Mouse (Mus musculus): ENCODE results near the gene Tssk1.

Gene Tssk1

GRCm38 (mm10) chr16:17893923-17894322 is at the start of gene Tssk1:
Gene Tssk1, plus strand, starts transcription at chr16:17894223.
- no peak for DNase-seq

- no peak for DNase-seq
These were observed 45.6 kb upstream of the Tssk1 start for GRCm38 (mm10) chr16:17848431-17848830.

DNA sequence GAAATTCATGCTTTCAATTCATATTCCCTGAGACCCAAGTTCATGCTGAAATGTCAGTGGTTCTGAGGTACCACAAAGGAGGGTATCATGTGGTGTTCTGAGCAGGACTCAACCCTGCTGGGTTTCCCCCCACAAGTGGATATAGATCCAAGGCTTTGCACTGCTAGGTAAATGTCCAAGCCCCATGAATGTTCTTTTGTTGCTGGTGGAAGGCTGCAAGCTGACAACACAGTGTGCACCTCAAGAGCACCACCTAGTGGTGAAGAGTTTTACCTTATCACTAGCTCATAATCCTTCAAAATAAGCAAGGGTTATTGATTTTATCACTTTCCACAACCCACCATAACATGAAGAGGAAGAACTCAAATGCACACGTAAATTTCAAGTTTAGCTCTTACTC is 45.1 kb upstream of the Tssk1 start:
- peak; percentile 84 for DNase-seq

GRCm38 (mm10) chr16:17849486-17849885 is 44.5 kb upstream of the Tssk1 start:
- no peak for DNase-seq

- DNase-seq: no peak
These were observed 42.7 kb upstream of the Tssk1 start for GRCm38 (mm10) chr16:17851331-17851730.

- DNase-seq: no peak
These were observed 42.2 kb upstream of the Tssk1 start for GRCm38 (mm10) chr16:17851860-17852259.

DNA sequence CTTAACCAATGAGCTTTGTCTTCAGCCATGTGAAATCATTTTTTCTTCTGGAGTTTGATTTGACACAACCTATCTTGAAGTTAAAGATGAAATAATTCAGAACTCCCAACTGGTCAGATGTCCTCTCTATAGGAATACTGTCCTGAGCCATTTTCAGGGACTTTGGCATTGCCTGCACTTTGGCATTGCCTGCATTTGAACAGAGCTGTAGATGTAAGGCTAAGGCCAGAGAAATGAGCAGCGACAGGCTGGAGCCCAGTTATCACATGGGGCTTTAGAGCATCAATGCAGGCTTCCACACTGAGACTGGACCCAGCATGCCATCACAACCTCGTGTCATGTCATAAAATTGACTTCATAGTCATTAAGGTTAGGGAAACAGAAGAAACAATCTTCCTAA is 40.8 kb upstream of the Tssk1 start:
- DNase-seq: no peak

DNA sequence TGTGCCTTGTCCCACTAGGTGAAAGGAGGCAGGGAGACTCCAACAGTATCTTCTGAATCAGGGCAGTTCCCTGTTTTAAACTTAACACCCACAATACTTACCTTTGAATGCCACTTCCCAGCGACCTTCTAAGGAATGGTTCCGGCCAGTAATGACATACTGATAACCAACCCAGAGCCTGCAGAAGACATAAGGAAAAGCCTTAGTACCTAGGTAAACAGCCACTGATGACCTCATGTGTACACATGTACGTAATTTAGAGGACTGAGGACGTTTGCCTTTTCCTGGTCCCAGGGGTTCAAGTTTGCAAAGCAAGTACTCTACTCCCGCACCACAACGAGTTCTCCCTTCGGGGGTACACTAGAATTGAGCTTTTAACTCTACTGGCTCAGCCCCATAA is 36.9 kb upstream of the Tssk1 start:
- no peak for DNase-seq

- DNase-seq: peak; percentile 28
These were observed 35.4 kb upstream of the Tssk1 start for GRCm38 (mm10) chr16:17858592-17858991.

DNA sequence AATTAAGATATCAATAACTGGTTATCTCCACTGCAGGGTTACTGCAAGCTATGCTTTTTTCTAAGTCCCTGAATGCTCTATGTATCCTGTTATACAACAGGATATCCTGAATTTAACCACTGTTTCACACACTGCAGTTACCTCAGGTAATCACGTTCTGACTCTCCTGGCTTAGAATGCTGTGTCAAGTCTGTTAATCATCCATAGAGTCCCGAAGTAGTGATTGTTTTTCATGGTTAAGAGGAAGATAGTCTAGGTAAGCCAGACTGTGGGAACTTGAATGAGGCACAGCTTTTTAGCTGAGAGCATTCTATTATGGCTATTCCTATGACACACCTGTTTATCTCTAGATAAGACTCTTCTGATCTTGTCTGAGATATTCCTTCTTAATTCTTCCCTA is 28.7 kb upstream of the Tssk1 start:
- DNase-seq: no peak

GRCm38 (mm10) chr16:17865770-17866169 is 28.3 kb upstream of the Tssk1 start:
- no peak for DNase-seq

- DNase-seq: no peak
These were observed 22.8 kb upstream of the Tssk1 start for GRCm38 (mm10) chr16:17871248-17871647.

DNA sequence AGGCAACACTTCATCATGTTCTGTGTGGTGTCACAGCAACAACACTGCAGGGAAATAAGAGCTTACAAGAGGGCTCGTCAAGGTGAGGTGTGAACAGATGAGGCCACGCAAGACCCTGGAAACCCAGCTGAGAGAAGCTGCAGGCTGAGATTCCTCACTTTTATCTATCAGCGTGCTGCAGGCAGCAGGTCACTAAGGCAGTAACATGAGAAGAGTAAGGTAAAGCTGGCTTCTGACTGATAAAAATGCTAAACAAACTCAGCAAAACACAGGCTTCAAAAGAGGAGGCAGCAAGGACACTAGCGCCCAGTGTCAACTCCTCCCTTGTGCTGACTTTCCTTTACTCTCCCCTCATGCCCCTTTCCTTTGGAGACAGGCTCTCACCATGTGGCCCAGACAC is 21.0 kb upstream of the Tssk1 start:
- DNase-seq: no peak

- DNase-seq: no peak
These were observed 18.8 kb upstream of the Tssk1 start for GRCm38 (mm10) chr16:17875174-17875573.

- DNase-seq: no peak
These were observed 17.9 kb upstream of the Tssk1 start for GRCm38 (mm10) chr16:17876096-17876495.

GRCm38 (mm10) chr16:17879571-17879970 is 14.5 kb upstream of the Tssk1 start:
- no peak for DNase-seq

DNA sequence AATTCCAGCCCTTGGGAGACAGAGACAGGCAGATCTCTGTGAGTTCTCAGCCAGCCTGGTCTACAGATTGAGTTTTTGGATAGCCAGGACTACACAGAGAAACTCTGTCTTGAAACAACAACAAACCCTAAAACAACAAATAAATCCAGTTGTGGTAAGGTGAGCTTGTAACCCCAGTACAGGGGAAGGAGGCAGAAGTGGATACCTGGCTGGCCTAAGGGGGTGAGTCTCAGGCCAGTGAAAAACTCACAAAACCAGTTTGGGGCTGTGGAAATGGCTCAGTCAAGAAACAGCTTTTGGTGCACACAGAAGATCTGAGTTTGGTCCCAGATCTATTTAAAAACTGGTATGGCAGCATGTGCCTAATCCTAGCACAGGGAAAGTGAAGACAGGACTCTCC is 11.8 kb upstream of the Tssk1 start:
- DNase-seq: no peak

GRCm38 (mm10) chr16:17884116-17884515 is 9.9 kb upstream of the Tssk1 start:
- DNase-seq: no peak

GRCm38 (mm10) chr16:17889689-17890341 is 4.2 kb upstream of the Tssk1 start:
- DNase-seq: no peak

DNA sequence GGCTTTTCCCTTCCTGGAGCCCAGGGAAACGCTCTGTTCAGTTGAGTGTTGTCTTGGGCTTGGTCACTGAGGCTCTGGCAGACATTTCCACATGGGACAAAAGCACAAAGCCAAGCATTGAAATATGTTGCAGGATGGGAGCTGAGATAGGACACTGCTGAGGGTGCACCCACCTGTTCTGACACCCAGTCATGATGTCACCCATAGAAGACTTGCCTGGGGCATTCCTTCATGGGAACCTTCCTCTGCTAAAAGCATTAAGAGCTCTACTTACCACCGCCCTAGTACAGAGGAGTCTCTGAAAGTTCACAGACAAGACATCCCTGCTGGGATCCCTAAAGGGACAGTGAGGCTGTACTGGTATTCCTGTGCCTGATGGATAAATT is 3.7 kb upstream of the Tssk1 start:
- no peak for DNase-seq

DNA sequence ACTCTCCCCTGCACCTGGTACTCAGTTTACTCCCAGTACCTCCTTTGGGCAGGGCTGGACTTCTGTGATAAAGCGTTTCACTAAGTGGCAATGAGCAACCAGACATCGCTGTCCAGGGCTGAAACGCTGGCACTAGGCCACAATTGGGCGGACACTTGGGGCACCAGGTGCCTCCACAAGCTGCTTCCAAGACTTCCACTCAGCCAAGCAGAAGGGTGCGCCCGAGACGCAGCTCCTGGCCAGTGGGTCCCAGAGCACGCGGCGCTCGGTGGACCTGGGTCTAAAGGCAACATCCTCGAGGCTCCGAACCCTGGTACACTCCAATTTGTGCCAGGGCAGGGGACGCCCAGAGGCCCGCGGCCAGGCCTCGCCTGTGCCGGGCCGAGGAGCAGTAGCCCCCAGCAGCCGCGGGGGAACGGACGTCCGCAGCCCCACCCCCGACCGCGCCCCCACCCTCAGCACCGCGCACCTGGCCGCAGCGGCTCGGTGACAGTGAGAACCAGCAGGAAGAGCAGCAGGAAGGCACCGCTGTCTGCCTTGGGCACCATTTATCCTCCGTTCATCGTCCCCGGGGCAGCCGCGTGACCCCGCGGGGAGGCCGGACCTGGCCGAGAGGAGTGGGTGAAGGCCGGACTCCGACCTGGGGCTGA is 3.0 kb upstream of the Tssk1 start:
- peak; percentile 50 for DNase-seq

- peak; percentile 100 for DNase-seq
These were observed 2.5 kb upstream of the Tssk1 start, which contains the start of gene Gm20518 for GRCm38 (mm10) chr16:17891567-17891959. Gene Gm20518, minus strand, starts transcription at chr16:17891671.

DNA sequence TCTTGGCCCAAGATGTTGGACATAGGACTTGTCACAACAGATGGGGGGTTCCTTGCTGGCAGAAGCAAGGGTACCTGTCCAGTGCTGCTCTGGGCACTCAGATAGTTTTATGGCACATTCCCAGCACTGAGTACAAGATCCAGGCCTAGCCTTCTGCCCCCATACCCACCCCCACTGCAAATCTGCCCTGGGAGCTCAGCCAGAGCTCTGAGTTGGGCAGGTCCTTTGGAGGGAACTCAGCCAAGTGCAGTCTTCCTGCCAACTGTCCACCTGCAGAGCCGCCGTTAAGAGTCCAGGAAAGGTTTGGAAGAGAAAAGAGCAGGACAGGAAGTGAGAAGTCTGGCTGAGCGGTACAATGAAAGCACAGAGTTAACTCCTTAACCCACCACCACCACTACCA is 1.4 kb upstream of the Tssk1 start:
- DNase-seq: no peak

- no peak for DNase-seq
These were observed 2.1 kb downstream of the Tssk1 start for GRCm38 (mm10) chr16:17896091-17896490.

DNA sequence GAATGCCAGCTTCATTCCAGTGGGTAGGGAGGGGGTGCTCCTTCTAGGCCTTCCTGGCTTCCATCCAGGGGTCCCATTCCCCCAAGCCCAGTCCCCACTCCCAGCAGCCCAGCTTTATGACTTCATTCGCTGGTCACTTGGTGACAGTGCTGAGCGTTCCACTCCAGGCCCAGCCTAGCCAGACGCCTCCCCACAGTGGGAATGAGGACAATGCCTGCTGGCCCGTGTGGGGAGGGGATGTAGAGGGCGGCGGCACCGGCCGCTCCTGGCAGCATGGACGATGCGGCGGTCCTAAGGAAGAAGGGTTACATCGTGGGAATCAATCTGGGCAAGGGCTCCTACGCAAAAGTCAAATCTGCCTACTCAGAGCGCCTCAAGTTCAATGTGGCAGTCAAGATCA is 4.4 kb downstream of the Tssk1 start, which contains the start of the genes Dgcr2 and Tssk2:
Gene Dgcr2, minus strand, starts transcription at position 101 of the 400 bp plus-strand sequence.
Gene Tssk2, plus strand, starts transcription at position 176 of the 400 bp plus-strand sequence.
- no peak for DNase-seq
